ENCODE assay signal across 19 mouse cellular contexts in the genomic region with DNA sequence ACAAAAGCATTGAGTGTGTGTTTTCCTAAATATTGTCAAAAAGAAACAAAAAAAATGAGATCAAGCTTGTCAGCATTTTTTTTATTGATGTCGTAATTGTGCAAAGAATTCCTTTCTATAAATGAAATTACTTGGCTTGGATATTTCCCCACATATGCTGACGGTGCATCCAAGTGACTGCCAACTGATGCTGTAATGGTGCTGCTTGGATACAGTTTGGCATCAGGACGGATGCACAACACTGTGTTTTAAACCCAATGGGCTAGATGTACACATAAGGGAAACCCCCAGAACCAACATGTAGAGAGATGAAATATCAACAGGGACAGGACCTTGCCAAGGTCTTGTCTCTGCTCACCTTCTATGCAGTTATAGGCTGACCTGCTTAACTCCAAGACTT.
A peak's percentile ranks its signal among the peaks of the same experiment; 100 is the strongest.
DNase-seq lines count a peak whose midpoint lies in the region; ATAC-seq and TF ChIP-seq lines count a peak whose summit lies in the region.
"Had no signal": no experiment of that assay in that cellular context is flagged by ENCODE, and none has a peak within 500 bp of the region (broad histone marks: within the 10 kb centered on the region; RNA-seq: fewer than 3 reads in every experiment).

No protein-coding gene starts in this region.

- no peaks in the 10 kb centered on the region for H3K27me3 ChIP-seq in forebrain, embryonic 13.5 days
- H3K27me3 ChIP-seq in forebrain, embryonic 11.5 days (ENCODE audit: control insufficient read depth, insufficient read depth, low read length) = no peaks in the 10 kb centered on the region
- H3K27me3 ChIP-seq in lung, postnatal 0 days (replicated peaks; ENCODE audit: insufficient read depth, low read length) = no peaks in the 10 kb centered on the region
- no peaks in the 10 kb centered on the region for H3K27me3 ChIP-seq in midbrain, postnatal 0 days (ENCODE audit: insufficient read depth, low read length)
- H3K27me3 ChIP-seq: heart, embryonic 13.5 days; hindbrain, embryonic 13.5 days had no signal

- H3K36me3 ChIP-seq in forebrain, embryonic 13.5 days (ENCODE audit: poor library complexity, severe bottlenecking) = no peaks in the 10 kb centered on the region
- H3K36me3 ChIP-seq in forebrain, embryonic 11.5 days (ENCODE audit: control insufficient read depth, insufficient read depth, low read length) = no peaks in the 10 kb centered on the region
- H3K36me3 ChIP-seq in lung, postnatal 0 days (ENCODE audit: insufficient read depth, low read length) = no peaks in the 10 kb centered on the region
- no peaks in the 10 kb centered on the region for H3K36me3 ChIP-seq in midbrain, postnatal 0 days (ENCODE audit: insufficient read depth, low read length)
- H3K36me3 ChIP-seq: embryonic facial prominence, embryonic 10.5 days; G1E; heart, embryonic 13.5 days; hindbrain, embryonic 13.5 days had no signal

- H3K9ac ChIP-seq in forebrain, embryonic 13.5 days = no peak overlapping the region
- H3K9ac ChIP-seq in forebrain, embryonic 11.5 days (ENCODE audit: low read length) = no peak overlapping the region
- H3K9ac ChIP-seq in lung, postnatal 0 days (replicated peaks; ENCODE audit: low read depth) = no peak overlapping the region
- no peak overlapping the region for H3K9ac ChIP-seq in midbrain, postnatal 0 days (replicated peaks; ENCODE audit: low read length, poor library complexity, severe bottlenecking)
- H3K9ac ChIP-seq: heart, embryonic 13.5 days; hindbrain, embryonic 13.5 days had no signal

- DNase-seq in forebrain, embryonic 11.5 days (ENCODE audit: low spot score) = no peak
- peak; percentile 3 to 9 for DNase-seq in heart, postnatal 10 days
- no peak for DNase-seq in heart, postnatal 25 days (ENCODE audit: low spot score)
- peak; percentile 32 for DNase-seq in lung, postnatal 0 days (ENCODE audit: low spot score)
- DNase-seq in lung, adult 18-20 months = no peak
- no peak for DNase-seq in midbrain, postnatal 0 days (ENCODE audit: low spot score)
- DNase-seq: adrenal gland, adult 8-10 months; adrenal gland, postnatal 36 days; B cell, adult 2 months; cerebellum, adult 18-20 months; cerebellum, adult 9-11 months; gastrocnemius, postnatal 14 days had no signal

- H3K4me1 ChIP-seq in forebrain, embryonic 13.5 days = no peaks in the 10 kb centered on the region
- H3K4me1 ChIP-seq in forebrain, embryonic 11.5 days (replicated peaks; ENCODE audit: control insufficient read depth, insufficient read depth, low read length) = no peaks in the 10 kb centered on the region
- no peaks in the 10 kb centered on the region for H3K4me1 ChIP-seq in lung, postnatal 0 days (ENCODE audit: insufficient read depth, low read depth, low read length)
- no peaks in the 10 kb centered on the region for H3K4me1 ChIP-seq in midbrain, postnatal 0 days (ENCODE audit: insufficient read depth, low read length)
- H3K4me1 ChIP-seq: embryonic facial prominence, embryonic 10.5 days; heart, embryonic 13.5 days had no signal

- ATAC-seq in forebrain, embryonic 13.5 days = peak; percentile 45; the same call in 1 of the 2 replicates
- no peak for ATAC-seq in forebrain, embryonic 11.5 days (replicated peaks; ENCODE audit: low FRiP score)
- no peak for ATAC-seq in lung, postnatal 0 days
- no peak for ATAC-seq in midbrain, postnatal 0 days (ENCODE audit: low FRiP score)
- ATAC-seq: CD4-positive, CD25-positive, alpha-beta regulatory T cell, adult 4 months; hindbrain, postnatal 0 days had no signal

- 80% methylated on average over 3 of the region's 3 CpGs for WGBS in forebrain, embryonic 13.5 days
- WGBS in forebrain, embryonic 11.5 days = 90% methylated on average over 3 of the region's 3 CpGs
- WGBS in lung, postnatal 0 days = 53% methylated on average over 3 of the region's 3 CpGs
- WGBS in midbrain, postnatal 0 days = 92% methylated on average over 3 of the region's 3 CpGs

- H3K4me2 ChIP-seq in forebrain, embryonic 13.5 days = no peak overlapping the region
- no peak overlapping the region for H3K4me2 ChIP-seq in forebrain, embryonic 11.5 days (ENCODE audit: low read depth, low read length, severe bottlenecking)
- H3K4me2 ChIP-seq in lung, postnatal 0 days (replicated peaks; ENCODE audit: low read depth, low read length) = no peak overlapping the region
- no peak overlapping the region for H3K4me2 ChIP-seq in midbrain, postnatal 0 days (ENCODE audit: low read depth, low read length, poor library complexity, severe bottlenecking)
- H3K4me2 ChIP-seq: heart, embryonic 13.5 days; hindbrain, embryonic 13.5 days had no signal

- no peaks in the 10 kb centered on the region for H3K9me3 ChIP-seq in forebrain, embryonic 13.5 days (replicated peaks)
- H3K9me3 ChIP-seq in forebrain, embryonic 11.5 days (ENCODE audit: control insufficient read depth, low read length) = no peaks in the 10 kb centered on the region
- no peaks in the 10 kb centered on the region; the same call in 1 of the 2 replicates for H3K9me3 ChIP-seq in lung, postnatal 0 days (ENCODE audit: low read length)
- H3K9me3 ChIP-seq in midbrain, postnatal 0 days (ENCODE audit: low read length) = no peaks in the 10 kb centered on the region
- H3K9me3 ChIP-seq: embryonic facial prominence, embryonic 10.5 days; heart, embryonic 13.5 days; hindbrain, embryonic 13.5 days had no signal

- intact Hi-C loops in heart, postnatal 10 days (cut with DNase I) = no loop called here
- intact Hi-C loops in heart, postnatal 25 days (cut with DNase I) = no loop called here

- no peak overlapping the region for H3K27ac ChIP-seq in forebrain, embryonic 13.5 days
- H3K27ac ChIP-seq in forebrain, embryonic 11.5 days (ENCODE audit: low read depth, low read length) = no peak overlapping the region
- H3K27ac ChIP-seq in lung, postnatal 0 days (ENCODE audit: low read length) = no peak overlapping the region
- H3K27ac ChIP-seq in midbrain, postnatal 0 days (ENCODE audit: low read depth, low read length) = no peak overlapping the region
- H3K27ac ChIP-seq: embryonic facial prominence, embryonic 10.5 days; heart, embryonic 13.5 days; hindbrain, embryonic 13.5 days; hindbrain, postnatal 0 days had no signal

- H3K4me3 ChIP-seq in forebrain, embryonic 13.5 days = no peak overlapping the region
- H3K4me3 ChIP-seq in forebrain, embryonic 11.5 days (ENCODE audit: low read depth, low read length) = no peak overlapping the region
- no peak overlapping the region for H3K4me3 ChIP-seq in lung, postnatal 0 days (ENCODE audit: low read depth, low read length)
- no peak overlapping the region for H3K4me3 ChIP-seq in midbrain, postnatal 0 days (ENCODE audit: low read depth, low read length)
- H3K4me3 ChIP-seq: embryonic facial prominence, embryonic 10.5 days; heart, embryonic 13.5 days; hindbrain, embryonic 13.5 days had no signal

- no peak for TF ChIP-seq CTCF in lung, postnatal 0 days (IDR thresholded peaks at IDR 0.05)
- no peak for TF ChIP-seq CTCF in midbrain, postnatal 0 days (IDR thresholded peaks at IDR 0.05)

- TF ChIP-seq EP300 in lung, postnatal 0 days (IDR thresholded peaks at IDR 0.05) = no peak

Comparison
In these comparisons a context has a peak if more than half of its experiments do, and no peak if none do; other contexts are left out.
1. DNase-seq: peak in heart, postnatal 10 days (2 of 2) and lung, postnatal 0 days (single experiment); none in forebrain, embryonic 11.5 days (single experiment), heart, postnatal 25 days (single experiment), lung, adult 18-20 months (0 of 2) and midbrain, postnatal 0 days (single experiment).